Mouse (Mus musculus) ES-E14 (cell line): ENCODE data around the gene Psd4.

Experiments used
- CHD2 ChIP-seq: IDR thresholded peaks from 2 replicates; pipeline ENCODE4 v1.6.1; 2014; ENCODE audit warnings: mild to moderate bottlenecking, low read depth, low read length, inconsistent platforms
- HCFC1 ChIP-seq: IDR thresholded peaks from 2 replicates; pipeline ENCODE4 v1.6.1; 2012; ENCODE audit warnings: low read length, inconsistent platforms, borderline replicate concordance; ENCODE audit not compliant: insufficient read depth
- ZNF384 ChIP-seq: IDR thresholded peaks from 2 replicates; pipeline ENCODE4 v1.6.1; 2012; ENCODE audit warnings: low read depth, low read length, inconsistent platforms

- TF ChIP-seq HCFC1 (no peak), ZNF384 (no peak), CHD2 (no peak)
Observed at GRCm38 (mm10) chr2:24367895-24368261, 498 bp downstream of the Psd4 start.
